Mouse (Mus musculus) bone marrow, adult 2 months (tissue): ENCODE data around the gene Reep6. TPM values are rescaled to one million over a fixed set of nuclear protein-coding genes. Genes with fewer than 3 reads are reported as not detected.

Experiments used
- H3K27ac ChIP-seq: fragments of 200-500 bp; 2 replicates; pipeline ENCODE4 v1.5.1; 2012; ENCODE audit warnings: low read depth, mild to moderate bottlenecking, control low read depth, inconsistent platforms, low read length; ENCODE audit not compliant: control insufficient read depth, poor library complexity, insufficient read depth
- H3K4me1 ChIP-seq: fragments of 200-500 bp; 2 replicates; pipeline ENCODE4 v1.6.1; 2011; ENCODE audit warnings: low read length; ENCODE audit not compliant: control insufficient read depth, insufficient read depth
- H3K4me3 ChIP-seq: fragments of 200-500 bp; replicated peaks from 2 replicates; pipeline ENCODE3; 2011; ENCODE audit warnings: mild to moderate bottlenecking, low read depth, low read length, control low read depth; ENCODE audit not compliant: control insufficient read depth
- CTCF ChIP-seq: fragments of 200-500 bp; IDR thresholded peaks from 2 replicates; pipeline ENCODE4 v1.5.1; 2011; ENCODE audit warnings: low read length, control low read depth; ENCODE audit not compliant: control insufficient read depth, insufficient read depth
- POLR2A ChIP-seq: fragments of 200-500 bp; IDR thresholded peaks from 2 replicates; pipeline ENCODE4 v1.6.1; 2011; ENCODE audit warnings: low read depth, mild to moderate bottlenecking, control low read depth, low read length, borderline replicate concordance; ENCODE audit not compliant: control insufficient read depth
- WGBS: fragments of 180-500 bp; shearing (Covaris S2); methylation state at CpG from one replicate; pipeline ENCODE4 v1.1.7; 2018; 5-methylcytosine and 5-hydroxymethylcytosine counted together
- polyA plus RNA-seq: library from polyadenylated mRNA; stranded (reverse); fragments of >200 nt; gene quantifications from 2 replicates; pipeline ENCODE4 v1.2.4, GENCODE M21; 2011; ENCODE audit warnings: low replicate concordance; ENCODE audit not compliant: missing spikeins, insufficient read depth, insufficient read length

Gene Reep6
- polyA plus RNA-seq, 1 experiment, result 6.5 TPM

DNA sequence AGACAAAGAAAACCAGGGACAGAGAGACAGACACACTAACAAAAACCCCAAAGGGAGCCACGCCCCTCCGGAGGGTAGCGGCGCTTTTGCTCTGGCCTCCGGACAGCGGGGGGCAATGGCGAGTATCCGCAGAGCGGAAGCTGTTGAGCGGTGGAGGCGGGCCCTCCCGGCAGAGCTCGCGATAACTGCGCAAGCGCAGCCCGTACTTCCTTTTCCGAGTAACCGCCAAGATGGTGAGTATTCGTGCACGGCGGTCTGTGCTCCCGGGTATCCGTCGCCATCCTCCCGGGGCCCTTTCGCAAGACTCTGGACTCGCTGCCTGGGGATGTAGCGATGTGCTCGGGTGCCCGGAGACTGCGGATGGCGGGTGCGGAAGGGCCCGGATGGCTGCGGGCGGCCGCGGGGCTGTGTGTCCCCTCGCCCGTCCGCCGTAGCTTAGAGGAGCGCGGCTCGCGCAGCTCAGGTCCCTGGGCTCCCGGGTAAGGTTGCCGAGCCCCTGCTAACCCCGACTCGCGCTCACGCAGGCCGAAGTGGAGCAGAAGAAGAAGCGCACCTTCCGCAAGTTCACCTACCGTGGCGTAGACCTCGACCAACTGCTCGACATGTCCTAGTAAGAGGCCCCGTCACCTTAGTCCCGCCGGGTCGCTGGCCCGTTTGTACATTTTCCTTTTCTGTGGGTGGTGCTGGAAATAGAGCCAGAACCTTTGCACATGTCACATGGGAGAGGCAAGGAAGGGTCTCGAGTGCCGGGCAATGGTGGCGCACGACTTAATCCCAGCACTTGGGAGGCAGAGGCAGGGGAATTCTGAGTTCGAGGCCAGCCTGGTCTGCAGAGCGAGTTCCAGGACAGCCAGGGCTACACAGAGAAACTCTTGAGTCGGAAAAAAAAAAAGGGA is 37.3 kb upstream of the Reep6 start, which contains the start of gene Rps15:
Gene Rps15, plus strand, starts transcription at position 203 of the 896 bp plus-strand sequence.
- under 1% methylated on average over 72 of the region's 72 CpGs for WGBS
- H3K4me3 ChIP-seq, result peak within 1 kb of the TSS; percentile 83
- peak within 1 kb of the TSS; percentile 81 for H3K27ac ChIP-seq
- H3K4me1 ChIP-seq, result peaks cover 3% of the 10 kb centered on the region; the same call in 1 of the 2 replicates
- peak; percentile 48; the same call in 1 of the 2 replicates for TF ChIP-seq CTCF
- TF ChIP-seq POLR2A, result peak; percentile 96

DNA sequence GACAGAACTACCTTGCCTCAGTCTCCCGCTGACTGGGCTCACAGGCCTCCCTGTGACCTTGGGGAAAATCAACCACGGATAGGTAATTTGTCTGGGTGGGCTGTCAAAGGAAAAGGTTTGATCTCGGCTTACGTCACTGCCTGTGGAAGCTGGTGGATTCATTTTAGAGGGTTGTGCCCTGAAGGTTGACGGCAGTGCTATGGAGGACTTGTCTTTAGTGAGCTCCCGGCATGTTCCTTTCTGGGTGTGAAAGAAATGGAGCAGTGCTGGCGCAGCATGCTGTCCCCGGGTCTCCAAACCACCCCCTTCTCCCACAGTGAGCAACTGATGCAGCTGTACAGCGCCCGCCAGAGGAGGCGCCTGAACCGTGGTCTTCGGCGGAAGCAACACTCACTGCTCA is 36.4 kb upstream of the Reep6 start:
- Histone ChIP-seq H3K27ac (peak overlapping the region; percentile 81; the same call in 1 of the 2 replicates), H3K4me3 (peak overlapping the region; percentile 83), H3K4me1 (peaks cover 3% of the 10 kb centered on the region; the same call in 1 of the 2 replicates)
- WGBS, result 15% methylated on average over 14 of the region's 14 CpGs
- TF ChIP-seq POLR2A, result no peak
- TF ChIP-seq CTCF, result no peak

DNA sequence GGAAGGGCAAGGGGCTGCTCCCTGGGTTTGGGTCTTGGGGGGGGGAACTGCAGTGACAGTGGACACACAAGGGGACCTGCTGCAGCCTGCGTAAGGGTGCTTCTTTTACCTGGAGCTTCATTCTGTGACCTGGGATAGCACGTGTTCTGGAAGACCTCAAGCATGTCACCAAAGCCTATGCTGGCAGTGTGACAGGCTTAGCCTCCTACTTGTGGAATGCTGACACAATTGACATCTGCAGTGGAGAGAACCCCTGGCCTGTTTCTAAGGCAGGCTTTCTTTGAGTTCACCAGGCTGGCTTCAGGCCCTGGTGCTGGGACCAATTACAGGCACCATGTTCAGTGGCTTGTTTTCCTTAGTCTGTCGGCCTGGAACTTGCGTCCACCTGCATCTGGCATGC is 35.4 kb upstream of the Reep6 start:
- 86% methylated on average over 4 of the region's 4 CpGs for WGBS
- no peak overlapping the region for H3K4me3 ChIP-seq

DNA sequence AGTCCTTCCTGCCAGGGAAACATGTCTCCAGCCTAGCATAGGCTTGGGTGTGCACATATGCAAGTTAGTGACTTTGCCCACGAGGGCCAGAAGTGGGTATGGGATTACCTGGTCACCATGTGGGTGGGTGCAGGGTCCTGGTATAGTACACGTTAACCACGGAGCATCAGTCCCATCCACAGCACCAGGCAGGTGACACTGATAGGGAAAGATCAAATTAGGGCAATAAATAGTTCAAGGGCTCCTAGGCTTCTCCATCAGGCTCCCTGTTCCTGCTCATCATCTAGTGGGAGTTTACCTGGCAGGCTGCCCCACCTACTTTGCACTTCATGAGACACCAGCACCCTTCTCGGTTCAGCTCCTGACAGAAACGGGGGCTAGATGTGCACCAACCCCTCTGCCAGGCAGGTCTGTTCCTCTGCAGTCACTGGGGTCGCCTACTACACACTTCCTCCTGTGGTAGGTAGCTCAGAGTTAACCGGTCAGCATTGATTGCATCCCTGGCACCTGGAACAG is 34.9 kb upstream of the Reep6 start:
- H3K4me3 ChIP-seq, result no peak overlapping the region
- peaks cover 3% of the 10 kb centered on the region; the same call in 1 of the 2 replicates for H3K4me1 ChIP-seq
- TF ChIP-seq CTCF, result no peak
- 59% methylated on average over 7 of the region's 7 CpGs for WGBS
- no peak overlapping the region for H3K27ac ChIP-seq

More for the DNA sequence above, 35.4 kb upstream of the Reep6 start:
- H3K27ac ChIP-seq, result no peak overlapping the region
- TF ChIP-seq POLR2A (no peak), CTCF (no peak)
- peaks cover 3% of the 10 kb centered on the region; the same call in 1 of the 2 replicates for H3K4me1 ChIP-seq

DNA sequence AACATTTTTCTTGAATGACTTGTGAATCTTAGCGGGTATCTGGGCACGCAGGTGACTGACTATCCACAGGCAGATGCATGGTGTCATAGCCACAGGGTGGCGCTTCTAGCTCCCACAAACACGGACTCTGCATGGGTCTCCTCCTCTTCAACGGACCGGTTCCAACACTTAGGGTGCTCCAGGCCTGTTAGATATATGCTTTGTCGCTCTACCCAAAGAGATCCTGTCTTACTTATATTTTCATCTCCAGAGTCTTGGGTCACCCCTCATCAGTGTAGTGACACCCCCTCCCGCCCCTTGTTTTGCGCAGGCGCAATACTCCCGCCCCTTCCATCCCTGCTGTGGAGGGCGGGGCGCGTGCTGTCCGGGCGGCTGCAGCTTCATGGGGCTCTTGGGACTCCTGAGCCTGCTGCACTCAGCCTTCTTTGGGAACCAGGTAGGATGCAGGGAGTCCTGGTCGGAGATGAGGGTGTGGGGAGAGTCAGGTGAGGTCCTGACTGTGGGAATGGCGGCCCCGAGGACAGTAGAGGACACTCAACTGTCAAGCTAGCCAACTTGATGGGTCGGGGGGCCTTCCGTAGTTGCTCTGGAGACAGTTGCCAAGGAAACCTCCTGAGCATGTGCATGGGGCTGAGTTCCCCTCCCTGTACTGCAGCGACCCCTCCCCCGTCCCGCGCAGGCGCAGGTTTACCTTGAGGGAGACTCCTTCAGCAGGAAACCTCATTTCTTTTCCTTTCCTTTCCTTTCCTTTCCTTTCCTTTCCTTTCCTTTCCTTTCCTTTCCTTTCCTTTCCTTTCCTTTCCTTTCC is 33.9 kb upstream of the Reep6 start, which contains the start of gene Apc2:
Gene Apc2, plus strand, starts transcription at position 360 of the 808 bp plus-strand sequence.
- TF ChIP-seq POLR2A (no peak), CTCF (peak; percentile 77)
- H3K4me3 ChIP-seq, result peak within 1 kb of the TSS; percentile 25
- H3K27ac ChIP-seq, result no peak within 1 kb of the TSS
- WGBS, result 6% methylated on average over 26 of the region's 26 CpGs
- peaks cover 3% of the 10 kb centered on the region; the same call in 1 of the 2 replicates for H3K4me1 ChIP-seq

DNA sequence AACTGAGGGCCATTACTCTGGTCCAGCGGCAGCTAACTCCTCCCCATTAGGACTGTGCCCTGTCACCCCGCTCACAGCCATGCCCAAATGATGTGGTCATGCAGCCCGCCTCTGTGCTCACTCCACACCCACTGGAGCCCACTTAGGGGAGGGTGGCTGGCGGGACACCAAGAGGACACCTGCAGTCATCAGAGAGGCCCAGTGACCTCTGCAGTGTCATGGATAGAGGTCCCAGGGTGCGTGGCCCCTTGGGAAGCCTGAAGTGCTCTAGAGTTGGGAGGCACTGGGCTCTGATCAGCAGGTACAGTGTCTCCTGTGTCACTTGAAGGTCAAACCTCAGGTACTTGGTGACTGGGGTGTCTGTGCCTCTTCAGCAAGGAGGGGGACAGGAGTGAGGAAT is 32.9 kb upstream of the Reep6 start:
- H3K4me1 ChIP-seq, result peaks cover 3% of the 10 kb centered on the region; the same call in 1 of the 2 replicates
- no peak for TF ChIP-seq CTCF
- no peak for TF ChIP-seq POLR2A
- H3K4me3 ChIP-seq, result no peak overlapping the region
- 78% methylated on average over 5 of the region's 5 CpGs for WGBS
- no peak overlapping the region for H3K27ac ChIP-seq

DNA sequence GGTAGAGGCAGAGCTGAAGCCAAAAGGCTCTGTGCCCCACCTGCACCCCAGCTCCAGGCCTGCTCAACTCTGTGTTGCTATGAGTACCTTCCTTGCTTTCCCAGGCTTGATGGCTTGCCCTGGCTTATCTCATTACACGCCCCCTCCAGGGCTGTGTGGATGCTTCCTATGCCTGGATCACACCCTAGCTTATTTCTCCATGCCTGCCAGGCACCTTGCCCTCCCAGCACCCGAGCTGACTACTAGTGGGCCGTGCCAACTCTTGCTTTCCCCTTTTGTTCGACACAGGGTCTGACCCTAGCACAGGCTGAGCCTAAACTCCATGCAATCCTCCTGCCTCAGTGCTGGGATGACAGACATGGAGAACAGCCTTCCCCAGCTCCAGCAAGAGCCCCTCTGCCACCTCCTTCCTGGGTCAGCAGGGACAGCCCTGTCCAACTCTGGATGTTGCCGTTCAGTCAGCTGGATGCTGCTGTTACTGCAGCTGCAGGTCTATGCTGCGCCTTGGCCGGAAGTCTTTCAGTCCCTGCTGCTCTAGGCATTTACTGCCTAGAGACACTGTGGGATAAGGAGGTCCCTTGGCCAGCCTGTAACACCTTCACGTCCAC is 32.1 kb upstream of the Reep6 start:
- Histone ChIP-seq H3K4me1 (peaks cover 3% of the 10 kb centered on the region; the same call in 1 of the 2 replicates), H3K27ac (no peak overlapping the region), H3K4me3 (no peak overlapping the region)
- WGBS, result 65% methylated on average over 8 of the region's 8 CpGs
- TF ChIP-seq POLR2A (no peak), CTCF (no peak)

DNA sequence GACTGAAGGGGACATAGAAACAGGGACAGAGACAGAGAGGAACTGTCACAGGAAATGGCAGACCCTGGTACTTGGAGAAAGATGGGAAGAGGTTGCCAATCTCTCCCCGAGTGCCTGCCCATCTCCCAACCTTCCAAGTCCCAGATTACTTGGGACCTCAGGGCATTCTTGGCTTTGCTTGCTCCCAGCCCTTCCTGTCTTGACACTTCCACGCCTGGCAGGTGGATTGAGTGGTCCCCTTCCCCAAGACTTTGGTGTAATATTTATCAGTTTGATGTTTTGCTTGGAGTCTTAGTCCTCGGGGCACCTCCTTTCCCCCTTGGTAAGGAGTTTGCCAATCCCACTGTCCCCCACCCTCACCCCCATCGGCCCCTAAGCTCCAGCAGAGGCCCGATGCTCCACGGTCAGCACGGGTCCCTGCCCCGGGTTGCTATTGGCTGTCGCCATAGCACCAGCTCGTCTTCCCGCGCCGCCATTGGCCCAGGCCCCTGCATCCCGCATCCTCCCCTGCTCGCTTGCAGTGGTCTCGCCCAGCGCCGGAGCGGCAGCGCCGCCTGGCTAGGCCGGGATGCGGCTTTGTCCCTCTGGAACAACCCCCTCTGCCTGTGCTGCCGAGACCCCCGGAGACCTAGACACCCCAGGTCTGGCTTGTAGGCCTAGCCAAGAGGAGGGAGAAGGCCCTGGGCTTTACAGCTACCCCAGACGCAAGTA is 31.0 kb upstream of the Reep6 start:
- no peak for TF ChIP-seq CTCF
- TF ChIP-seq POLR2A, result no peak; the same call in 1 of the 2 replicates
- Histone ChIP-seq H3K4me1 (peaks cover 2% of the 10 kb centered on the region; the same call in 1 of the 2 replicates), H3K4me3 (no peak overlapping the region), H3K27ac (no peak overlapping the region)
- 10% methylated on average over 26 of the region's 26 CpGs for WGBS
